Comparison of ENCODE assay signal across 10 mouse cellular contexts in the genomic region with DNA sequence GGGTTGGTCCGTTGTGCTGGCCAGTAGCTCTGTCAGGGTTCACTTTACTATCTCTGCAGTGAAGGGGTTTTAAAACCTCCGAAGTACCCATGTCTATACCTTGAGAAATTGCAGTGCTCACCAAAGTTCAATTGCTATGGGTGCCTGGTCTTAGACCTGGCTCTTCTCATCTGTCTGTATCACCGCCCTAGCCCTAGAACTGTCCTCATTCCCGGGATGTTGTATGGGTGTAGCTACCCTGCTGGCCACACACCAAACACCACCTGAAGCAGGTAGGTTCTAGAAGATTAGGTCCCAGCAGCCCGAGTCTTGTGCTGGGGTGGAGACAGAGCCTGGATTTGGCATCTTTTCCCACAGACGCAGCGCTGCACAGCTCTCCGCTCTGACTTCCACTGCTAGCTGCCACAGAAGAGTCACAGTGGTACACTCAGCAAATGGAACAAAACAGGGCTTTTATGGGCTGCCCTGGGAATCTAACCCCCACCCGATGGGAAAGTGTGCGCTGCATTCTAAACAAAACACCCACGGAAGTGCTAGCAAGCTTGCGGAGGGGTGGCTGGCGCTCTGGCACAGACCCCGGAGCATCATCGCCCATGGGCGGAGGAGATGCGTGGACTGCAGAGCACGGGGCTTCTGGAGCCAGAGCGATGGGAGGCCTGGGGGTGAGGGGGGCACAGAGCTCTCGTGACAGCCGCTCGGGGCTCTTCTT. TPM values are rescaled to one million over a fixed set of nuclear protein-coding genes. Genes with fewer than 3 reads are reported as not detected.
DNase-seq lines count a peak whose midpoint lies in the region; ATAC-seq and TF ChIP-seq lines count a peak whose summit lies in the region.
"Had no signal": no experiment of that assay in that cellular context is flagged by ENCODE, and none has a peak within 500 bp of the region (broad histone marks: within the 10 kb centered on the region; RNA-seq: fewer than 3 reads in every experiment).

No protein-coding gene starts in this region.

- DNase-seq in neural tube, embryonic 10.5 days (ENCODE audit: extremely low spot score, low spot score): no peak
- peak; percentile 65 to 77 for DNase-seq in layer of hippocampus, adult 2 months (ENCODE audit: low spot score in 2 of 2)
- no peak for DNase-seq in retina, postnatal 1 day
- DNase-seq in thymus, postnatal 25 days: no peak
- DNase-seq in gastrocnemius, postnatal 36 days: no peak
- DNase-seq in heart, postnatal 36 days: no peak
- DNase-seq: cerebellum, adult 8-10 months; lung, postnatal 36 days had no signal

- WGBS in neural tube, embryonic 13.5 days: 60% methylated on average over 22 of the region's 22 CpGs
- 74% methylated on average over 22 of the region's 22 CpGs for WGBS in midbrain, embryonic 13.5 days

- intact Hi-C loops in gastrocnemius, postnatal 36 days (cut with DNase I): no loop called here
- intact Hi-C loops in heart, postnatal 36 days (cut with DNase I): no loop called here

- no peak overlapping the region for H3K4me3 ChIP-seq in neural tube, embryonic 13.5 days
- peak overlapping the region; percentile 30 for H3K4me3 ChIP-seq in layer of hippocampus, adult 2 months
- no peak overlapping the region for H3K4me3 ChIP-seq in midbrain, embryonic 13.5 days (replicated peaks)

- peak overlapping the region; percentile 42; the same call in 1 of the 2 replicates for H3K27ac ChIP-seq in neural tube, embryonic 13.5 days (replicated peaks)
- H3K27ac ChIP-seq in layer of hippocampus, adult 2 months: peak overlapping the region; percentile 86
- no peak overlapping the region for H3K27ac ChIP-seq in midbrain, embryonic 13.5 days

- no peak overlapping the region; the same call in 1 of the 2 replicates for H3K9ac ChIP-seq in neural tube, embryonic 13.5 days
- no peak overlapping the region for H3K9ac ChIP-seq in midbrain, embryonic 13.5 days (replicated peaks)

- peaks cover 10% of the 10 kb centered on the region for H3K9me3 ChIP-seq in neural tube, embryonic 13.5 days
- H3K9me3 ChIP-seq in midbrain, embryonic 13.5 days: no peaks in the 10 kb centered on the region

- H3K4me1 ChIP-seq in neural tube, embryonic 13.5 days (replicated peaks): peaks cover 28% of the 10 kb centered on the region
- H3K4me1 ChIP-seq in midbrain, embryonic 13.5 days (replicated peaks): peaks cover 21% of the 10 kb centered on the region

- H3K36me3 ChIP-seq in neural tube, embryonic 13.5 days: no peaks in the 10 kb centered on the region
- no peaks in the 10 kb centered on the region for H3K36me3 ChIP-seq in midbrain, embryonic 13.5 days

- peak overlapping the region; percentile 20; the same call in 1 of the 2 replicates for H3K4me2 ChIP-seq in neural tube, embryonic 13.5 days
- no peak overlapping the region for H3K4me2 ChIP-seq in midbrain, embryonic 13.5 days (replicated peaks)

- TF ChIP-seq CTCF in layer of hippocampus, adult 2 months (conservative IDR thresholded peaks at IDR 0.05): no peak

- ATAC-seq in neural tube, embryonic 13.5 days (ENCODE audit: low read depth): peak; percentile 64
- peak; percentile 63 for ATAC-seq in midbrain, embryonic 13.5 days

- H3K27me3 ChIP-seq in neural tube, embryonic 13.5 days: no peaks in the 10 kb centered on the region
- H3K27me3 ChIP-seq in midbrain, embryonic 13.5 days: no peaks in the 10 kb centered on the region

RNA-seq across cellular contexts. Expression of gene Abcg1, which starts 21.2 kb away (rescaled TPM):
- polyA plus RNA-seq in neural tube, embryonic 13.5 days (2015; fragmentation: Nextera tagmentation; extraction: Ambion mirVana): 16.5 and 16.7 TPM in 2 replicates
- 10 to 100 TPM; 75.7 to 83.3 TPM for total RNA-seq in layer of hippocampus, adult 2 months (2021)
- polyA plus RNA-seq in midbrain, embryonic 13.5 days (2015; fragmentation: Nextera tagmentation; extraction: Ambion mirVana): 21.8 and 24.4 TPM in 2 replicates
- total RNA-seq in gastrocnemius, postnatal 36 days (2021): 1 to 10 TPM; 1.7 to 2.3 TPM
- 1 to 10 TPM; 5.1 to 8.5 TPM for total RNA-seq in heart, postnatal 36 days (2021)

Comparison
In these comparisons a context has a peak if more than half of its experiments do, and no peak if none do; other contexts are left out.
1. DNase-seq: peak in layer of hippocampus, adult 2 months (2 of 2); none in neural tube, embryonic 10.5 days (single experiment), retina, postnatal 1 day (single experiment), thymus, postnatal 25 days (single experiment), gastrocnemius, postnatal 36 days (0 of 2) and heart, postnatal 36 days (0 of 2).
2. RNA of gene Abcg1, which starts 21.2 kb away (total RNA-seq): 75.7 to 83.3 TPM in layer of hippocampus, adult 2 months; 5.1 to 8.5 TPM in heart, postnatal 36 days and 1.7 to 2.3 TPM in gastrocnemius, postnatal 36 days; every median in the first group is over 4 times any median in the second.